Mouse (Mus musculus): ENCODE measurements around the gene Arid5b.

The Arid5b gene

GRCm38 (mm10) chr10:68238707-68239425 is 39.7 kb downstream of the Arid5b start:
- in situ Hi-C loops (cut with MboI, MseI) = no loop called here

- in situ Hi-C loops (cut with MboI, MseI) = no loop called here
Measured at GRCm38 (mm10) chr10:68238182-68238581, 40.4 kb downstream of the Arid5b start.

DNA sequence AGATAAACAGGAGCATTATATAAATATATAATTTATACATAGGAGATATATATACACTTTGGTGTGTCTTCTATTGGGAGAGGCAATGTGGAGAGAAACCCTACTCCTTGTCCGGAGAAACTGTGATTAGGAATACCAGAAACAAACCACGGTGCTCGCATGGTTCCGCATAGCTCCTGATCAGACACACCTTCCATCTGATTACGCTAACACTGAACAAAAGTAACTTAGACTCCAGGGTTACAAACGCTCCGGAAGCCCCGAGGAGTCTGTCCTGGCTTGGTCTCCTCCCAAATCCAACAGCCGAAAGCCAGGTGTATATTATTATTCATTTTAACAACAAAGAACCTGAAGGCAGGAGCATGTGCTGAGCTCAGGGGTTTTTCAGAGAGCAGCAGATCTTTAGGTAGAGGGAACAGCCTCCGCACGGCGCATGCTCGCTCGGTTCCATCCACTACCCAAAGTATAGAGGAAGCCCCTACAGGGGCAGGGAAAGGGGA is 41.5 kb downstream of the Arid5b start:
- in situ Hi-C loops (cut with MboI, MseI) = no loop called here

GRCm38 (mm10) chr10:68231385-68232182 is 47.0 kb downstream of the Arid5b start:
- in situ Hi-C loops (cut with MboI, MseI) = no loop called here

DNA sequence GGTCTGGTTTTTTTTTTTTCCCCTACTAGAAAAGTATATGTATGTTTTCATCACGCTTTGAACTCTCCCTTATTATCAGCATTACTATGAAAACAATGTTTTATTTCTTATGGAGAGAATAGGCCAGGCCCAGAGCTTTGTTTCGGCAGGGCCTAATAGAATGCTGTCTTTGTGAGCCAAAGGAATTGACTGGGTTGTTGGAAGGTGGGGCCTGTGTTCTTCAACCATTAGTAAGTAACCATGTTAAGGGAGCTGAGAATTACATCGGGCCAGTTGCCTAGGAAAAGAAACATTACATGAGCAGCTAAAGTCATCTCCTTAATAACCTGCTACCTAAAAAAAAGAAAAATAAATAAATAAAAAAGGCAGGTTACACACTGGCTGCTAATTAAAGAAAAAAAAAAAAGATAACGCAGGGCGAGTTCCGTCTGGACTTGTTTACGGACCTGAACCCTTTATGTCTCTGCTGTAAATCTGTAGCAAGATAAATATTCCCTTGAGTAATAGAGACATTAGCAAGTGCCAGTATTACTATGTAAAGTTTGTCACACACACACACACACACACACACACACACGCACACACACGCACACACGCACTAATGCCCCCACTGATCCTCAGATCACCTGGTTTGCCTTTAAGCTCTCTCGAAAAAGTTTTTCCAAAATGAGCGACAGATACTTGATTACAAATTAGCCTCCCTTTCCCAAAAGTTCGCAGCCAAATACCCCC is 47.7 kb downstream of the Arid5b start:
- in situ Hi-C loops (cut with MboI, MseI) = no loop called here

DNA sequence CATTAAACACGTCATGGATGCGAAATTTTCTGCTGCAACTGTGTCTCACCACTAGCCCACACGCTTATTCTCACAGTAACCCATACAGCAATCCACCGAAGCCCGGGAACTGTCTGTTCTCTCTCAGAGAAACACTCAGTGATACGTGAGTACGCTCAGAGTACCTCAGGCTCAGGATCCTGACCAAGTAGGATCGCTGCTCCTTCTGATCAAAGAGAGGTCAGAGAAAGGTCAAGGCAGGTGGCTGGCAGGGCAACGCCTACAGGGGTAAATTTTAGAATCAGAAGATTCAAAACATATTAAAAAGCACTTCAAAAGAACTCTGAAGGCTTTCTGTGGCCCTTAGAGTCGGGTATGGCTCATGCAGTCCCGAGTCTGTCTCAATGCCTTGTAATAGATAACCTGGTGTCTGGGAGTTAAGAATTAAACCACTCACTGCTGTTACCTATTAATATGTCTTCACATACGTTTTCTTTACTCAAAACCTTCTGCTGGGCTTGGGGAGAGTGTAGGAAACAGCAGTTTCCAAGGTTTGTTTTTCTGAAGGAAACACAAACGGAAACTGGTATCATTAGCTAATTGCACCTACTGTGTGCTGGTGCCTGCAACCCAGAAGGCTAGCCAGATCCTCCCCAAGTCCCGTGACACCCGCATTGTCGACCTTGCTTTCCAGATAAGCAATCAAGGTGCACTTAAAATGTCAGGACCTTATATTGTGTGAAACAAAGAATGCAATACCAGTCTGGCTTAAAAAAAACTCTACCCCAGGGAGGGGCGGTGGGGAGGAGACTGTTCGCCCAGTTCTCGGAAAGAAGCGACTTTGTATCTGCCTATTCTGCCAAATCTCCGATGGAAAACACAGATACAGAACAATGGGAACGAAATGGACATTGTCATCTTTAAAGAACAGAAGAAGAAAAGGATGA is 48.6 kb downstream of the Arid5b start:
- in situ Hi-C loops (cut with MboI, MseI) = no loop called here

DNA sequence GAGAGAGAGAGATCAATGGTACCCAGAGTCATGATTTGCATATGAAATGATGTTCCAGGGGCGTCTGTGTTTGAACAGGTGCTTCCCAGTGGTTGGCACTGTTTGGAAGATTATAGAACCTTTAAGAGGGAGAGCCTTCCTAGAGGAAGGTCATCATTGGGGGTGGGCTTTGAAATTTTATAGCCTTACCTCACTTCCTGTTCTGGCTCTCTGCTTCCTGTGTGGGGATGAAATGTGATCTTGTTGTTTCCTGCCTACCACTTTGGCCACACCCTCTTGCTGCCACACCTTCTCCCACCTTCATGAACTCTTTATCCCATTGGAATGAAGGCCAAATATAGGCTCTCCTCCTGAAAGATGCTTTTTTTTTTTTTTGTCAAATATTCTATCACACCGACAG is 55.9 kb downstream of the Arid5b start:
- in situ Hi-C loops (cut with MboI, MseI) = no loop called here

DNA sequence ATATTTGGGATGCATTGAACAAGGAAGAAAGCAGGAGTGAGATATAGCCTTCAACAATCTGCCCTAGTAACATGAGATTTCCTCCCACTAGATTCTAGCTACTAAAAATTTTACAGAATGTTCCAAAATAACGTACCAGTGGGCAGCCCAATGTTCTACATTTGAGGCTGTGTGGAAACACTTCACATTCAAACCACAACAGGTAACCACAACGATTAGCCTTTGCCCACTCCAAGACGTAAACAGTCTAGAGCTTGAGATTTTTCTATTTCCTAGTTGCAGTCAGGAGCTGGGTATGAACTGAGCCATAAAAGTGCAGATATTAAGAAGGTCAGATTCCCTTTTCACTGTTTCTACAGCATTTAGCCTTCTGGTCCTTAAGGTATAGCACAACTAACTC is 56.5 kb downstream of the Arid5b start:
- in situ Hi-C loops (cut with MboI, MseI) = no loop called here

- in situ Hi-C loops (cut with MboI, MseI) = no loop called here
Measured at GRCm38 (mm10) chr10:68219327-68219726, 59.2 kb downstream of the Arid5b start.

GRCm38 (mm10) chr10:68218678-68219077 is 59.9 kb downstream of the Arid5b start:
- in situ Hi-C loops (cut with MboI, MseI) = no loop called here

DNA sequence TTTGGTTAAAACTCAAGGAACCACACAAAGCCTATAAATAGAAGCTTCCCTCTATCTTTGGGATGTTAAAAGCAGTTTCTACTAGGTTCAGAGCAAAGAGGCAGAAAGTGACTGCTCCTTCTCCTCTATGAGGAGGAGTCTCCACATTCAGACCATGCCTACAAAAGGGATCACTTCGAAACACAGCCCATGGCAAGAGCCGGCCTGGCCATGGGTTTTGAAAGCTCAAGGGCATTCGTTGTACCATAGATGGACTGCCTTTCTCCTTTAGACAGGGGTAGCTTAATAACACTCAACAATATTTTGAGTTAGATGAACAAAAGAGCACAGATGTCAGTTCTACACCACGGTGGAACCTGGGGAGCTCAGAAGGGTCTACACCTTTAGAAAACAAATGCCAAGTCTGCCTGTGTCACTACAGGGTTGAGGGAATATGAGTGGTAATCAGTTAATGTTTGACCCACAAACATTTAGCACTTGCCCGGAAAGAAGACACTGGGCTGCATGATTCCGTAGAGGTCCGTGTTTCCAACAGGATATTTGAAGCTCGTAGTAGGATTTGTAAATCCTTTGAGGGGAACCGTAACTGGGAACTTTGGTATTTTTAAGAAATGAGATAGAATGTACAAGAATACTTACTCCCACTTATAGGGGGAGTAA is 63.6 kb downstream of the Arid5b start:
- in situ Hi-C loops (cut with MboI, MseI) = no loop called here

DNA sequence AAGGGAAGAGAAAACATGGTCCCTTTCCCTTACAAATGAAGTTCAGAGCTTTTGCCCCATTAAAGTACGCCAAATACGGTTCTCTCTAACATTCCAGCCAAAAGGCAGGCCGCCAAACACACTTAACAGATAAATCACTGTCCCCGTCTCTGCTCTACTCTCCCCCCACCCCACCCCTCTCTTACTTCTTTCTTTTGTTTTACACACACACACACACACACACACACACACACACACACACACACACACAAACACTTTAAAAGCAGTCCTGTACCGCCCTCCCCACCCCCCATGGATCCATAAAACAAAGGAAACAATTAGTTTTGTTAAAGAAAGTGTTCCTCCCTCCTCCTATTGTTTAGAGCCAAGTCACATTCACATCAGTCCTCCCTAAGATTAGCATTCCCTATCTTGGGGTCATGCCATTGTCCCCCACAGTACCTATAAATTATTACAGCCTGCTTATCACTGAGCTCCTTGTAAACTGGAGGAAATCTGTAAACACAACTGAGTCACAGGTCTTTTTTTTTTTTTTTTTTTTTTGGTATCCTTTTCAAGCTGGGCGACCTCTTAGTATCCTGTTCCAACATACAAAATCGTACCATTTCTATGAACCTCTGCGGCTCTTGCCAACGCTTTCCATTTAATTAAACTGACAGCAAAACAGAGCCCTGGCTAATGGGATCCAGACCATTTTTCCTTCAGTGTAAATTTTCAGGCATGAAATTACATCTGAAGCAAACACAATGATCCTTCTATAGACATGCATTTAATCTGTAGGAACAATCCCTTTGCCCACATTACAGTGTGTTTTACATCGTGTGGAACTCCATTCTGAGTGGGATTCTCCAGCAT is 66.3 kb downstream of the Arid5b start:
- in situ Hi-C loops (cut with MboI, MseI) = no loop called here

DNA sequence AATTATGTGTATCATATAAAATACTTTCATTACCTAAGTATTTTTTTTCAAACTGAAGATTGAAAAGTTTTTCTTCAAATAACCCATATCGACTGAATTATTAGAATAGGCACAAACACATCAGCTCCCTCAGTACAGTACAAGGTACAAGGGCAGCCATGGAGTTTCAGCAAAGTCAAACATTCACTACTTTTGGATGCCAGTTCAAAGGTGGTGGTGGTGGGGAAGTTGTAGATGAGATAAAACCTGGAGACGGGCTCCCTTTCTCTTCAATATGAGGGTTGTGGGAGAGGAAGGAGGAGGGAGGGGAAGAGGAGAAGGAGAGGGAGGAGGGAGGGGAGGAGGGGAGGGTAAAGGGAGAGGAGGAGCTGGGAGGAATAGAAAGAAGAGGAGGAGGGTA is 67.0 kb downstream of the Arid5b start:
- in situ Hi-C loops (cut with MboI, MseI) = no loop called here

DNA sequence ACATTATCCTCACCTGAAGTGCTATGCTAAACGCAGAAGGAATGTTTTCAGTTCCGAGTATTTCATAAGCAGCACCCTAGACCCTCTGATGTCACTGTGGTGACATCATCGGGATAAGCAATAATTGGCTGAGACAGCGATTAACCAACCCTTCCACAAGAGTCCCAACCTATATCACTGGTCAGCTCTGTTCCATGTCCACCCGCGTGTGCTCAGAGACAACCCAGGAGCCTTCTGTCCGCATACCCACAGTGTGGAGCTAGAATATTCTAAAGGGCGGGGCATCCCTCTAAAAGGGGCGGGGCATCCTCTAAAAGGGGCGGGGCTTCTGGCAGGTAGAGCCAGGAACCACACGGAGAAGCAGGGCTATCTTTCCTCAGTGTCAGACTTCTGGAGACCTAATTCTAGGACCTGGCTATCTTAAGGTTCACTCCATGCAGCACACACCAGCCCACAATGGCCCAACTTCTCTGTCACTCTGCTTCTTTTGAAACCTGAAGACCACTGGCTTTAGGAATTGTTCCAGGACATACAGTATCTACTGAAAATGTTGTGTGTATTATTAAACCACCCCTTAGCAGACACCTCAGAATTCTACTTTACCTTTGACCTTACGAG is 68.4 kb downstream of the Arid5b start:
- in situ Hi-C loops (cut with MboI, MseI) = no loop called here

DNA sequence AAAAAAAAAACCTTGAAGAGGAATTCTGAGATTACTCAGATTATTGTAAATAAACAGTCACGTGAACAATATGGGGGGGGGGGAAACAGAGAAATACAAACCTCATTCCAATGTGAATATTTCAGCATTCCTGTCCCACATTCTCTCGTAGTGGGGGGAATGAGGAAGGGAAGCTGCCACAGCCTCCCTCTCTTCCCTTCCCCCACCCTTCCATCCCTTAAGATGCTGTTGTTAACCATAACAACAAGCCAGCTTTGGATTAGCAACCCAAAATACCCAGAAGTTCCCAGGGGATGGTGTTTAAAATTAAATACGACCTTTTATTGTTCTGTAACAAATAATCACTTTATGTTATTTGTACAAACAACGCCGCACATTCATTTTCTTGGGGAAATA is 69.9 kb downstream of the Arid5b start:
- in situ Hi-C loops (cut with MboI, MseI) = no loop called here

GRCm38 (mm10) chr10:68207803-68208669 is 70.5 kb downstream of the Arid5b start:
- in situ Hi-C loops (cut with MboI, MseI) = no loop called here

GRCm38 (mm10) chr10:68204391-68204790 is 74.1 kb downstream of the Arid5b start:
- in situ Hi-C loops (cut with MboI, MseI) = no loop called here

DNA sequence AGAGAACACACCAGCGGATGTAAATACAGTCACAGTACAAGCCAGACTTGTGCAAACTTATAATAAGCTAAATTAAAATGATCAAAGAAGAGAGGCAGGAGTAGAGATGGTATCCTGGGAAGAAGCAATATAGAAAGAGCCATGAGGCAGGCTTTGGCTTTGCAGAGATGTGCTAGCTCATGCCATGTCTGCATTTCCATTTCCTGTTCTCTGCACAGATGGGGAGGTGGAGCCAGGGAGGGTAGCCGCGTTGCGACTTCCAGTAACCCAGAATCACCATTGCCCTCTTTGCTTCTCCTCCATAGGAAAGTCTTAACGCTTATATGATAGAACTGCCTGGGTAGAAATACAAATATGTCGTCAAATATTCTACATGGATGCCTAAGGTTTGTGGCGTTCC is 74.7 kb downstream of the Arid5b start:
- in situ Hi-C loops (cut with MboI, MseI) = no loop called here

All from T-helper 2 cell (primary cell).